Mouse (Mus musculus): ENCODE data around the gene Gm42906. TPM values are rescaled to one million over a fixed set of nuclear protein-coding genes. Genes with fewer than 3 reads are reported as not detected.

Gm42906 gene
- polyA plus RNA-seq, 1 experiment from 2014 or later, result not detected

GRCm38 (mm10) chr5:151069569-151069968 is 358.4 kb downstream of the Gm42906 start:
- Histone ChIP-seq H3K4me3 (ENCODE audit: low read depth, low read length) (no peak overlapping the region), H3K9me3 (ENCODE audit: control insufficient read depth) (no peaks in the 10 kb centered on the region), H3K36me3 (ENCODE audit: control insufficient read depth, insufficient read depth) (no peaks in the 10 kb centered on the region), H3K27ac (ENCODE audit: low read depth, low read length) (no peak overlapping the region), H3K4me2 (replicated peaks; ENCODE audit: low read depth) (no peak overlapping the region), H3K4me1 (replicated peaks; ENCODE audit: control insufficient read depth, insufficient read depth, low read length) (no peaks in the 10 kb centered on the region), H3K9ac (ENCODE audit: low read depth, low read length) (no peak overlapping the region), H3K27me3 (replicated peaks; ENCODE audit: control insufficient read depth, insufficient read depth, low read length) (no peaks in the 10 kb centered on the region)
- WGBS, result 76% methylated on average over 2 of the region's 2 CpGs
- TF ChIP-seq CTCF (IDR thresholded peaks at IDR 0.05; ENCODE audit: low read depth), result no peak
- no peak for ATAC-seq

GRCm38 (mm10) chr5:151066016-151066415 is 361.9 kb downstream of the Gm42906 start:
- whole genome bisulfite sequencing, result 79% methylated on average over 5 of the region's 5 CpGs
- Histone ChIP-seq H3K27me3 (replicated peaks; ENCODE audit: control insufficient read depth, insufficient read depth, low read length) (no peaks in the 10 kb centered on the region), H3K4me1 (replicated peaks; ENCODE audit: control insufficient read depth, insufficient read depth, low read length) (no peaks in the 10 kb centered on the region), H3K4me3 (ENCODE audit: low read depth, low read length) (no peak overlapping the region), H3K27ac (ENCODE audit: low read depth, low read length) (no peak overlapping the region), H3K36me3 (ENCODE audit: control insufficient read depth, insufficient read depth) (peaks cover 21% of the 10 kb centered on the region), H3K9ac (ENCODE audit: low read depth, low read length) (no peak overlapping the region), H3K9me3 (ENCODE audit: control insufficient read depth) (0 out of 2 replicates have a peak, but pooled peaks cover 4% of the 10 kb centered on the region), H3K4me2 (replicated peaks; ENCODE audit: low read depth) (no peak overlapping the region)
- TF ChIP-seq CTCF (IDR thresholded peaks at IDR 0.05; ENCODE audit: low read depth), result no peak
- ATAC-seq, result no peak

GRCm38 (mm10) chr5:151065228-151065627 is 362.7 kb downstream of the Gm42906 start:
- H3K9me3 ChIP-seq (ENCODE audit: control insufficient read depth), result 0 out of 2 replicates have a peak, but pooled peaks cover 4% of the 10 kb centered on the region
- H3K4me3 ChIP-seq (ENCODE audit: low read depth, low read length), result no peak overlapping the region
- H3K4me1 ChIP-seq (replicated peaks; ENCODE audit: control insufficient read depth, insufficient read depth, low read length), result no peaks in the 10 kb centered on the region
- no peak for TF ChIP-seq CTCF (IDR thresholded peaks at IDR 0.05; ENCODE audit: low read depth)
- H3K27ac ChIP-seq (ENCODE audit: low read depth, low read length), result no peak overlapping the region
- no peak overlapping the region for H3K4me2 ChIP-seq (replicated peaks; ENCODE audit: low read depth)
- no peaks in the 10 kb centered on the region for H3K27me3 ChIP-seq (replicated peaks; ENCODE audit: control insufficient read depth, insufficient read depth, low read length)
- no peak for ATAC-seq
- no peak overlapping the region for H3K9ac ChIP-seq (ENCODE audit: low read depth, low read length)
- WGBS, result 44% methylated on average over 1 of the region's 1 CpGs
- H3K36me3 ChIP-seq (ENCODE audit: control insufficient read depth, insufficient read depth), result peaks cover 26% of the 10 kb centered on the region

- H3K9ac ChIP-seq (ENCODE audit: low read depth, low read length), result no peak overlapping the region
- 88% methylated on average over 2 of the region's 2 CpGs for WGBS
These were observed 366.0 kb downstream of the Gm42906 start for GRCm38 (mm10) chr5:151061942-151062341.

GRCm38 (mm10) chr5:151060476-151060875 is 367.5 kb downstream of the Gm42906 start:
- Histone ChIP-seq H3K27ac (ENCODE audit: low read depth, low read length) (no peak overlapping the region), H3K4me1 (replicated peaks; ENCODE audit: control insufficient read depth, insufficient read depth, low read length) (no peaks in the 10 kb centered on the region), H3K4me2 (replicated peaks; ENCODE audit: low read depth) (no peak overlapping the region), H3K9me3 (ENCODE audit: control insufficient read depth) (0 out of 2 replicates have a peak, but pooled peaks cover 4% of the 10 kb centered on the region), H3K4me3 (ENCODE audit: low read depth, low read length) (no peak overlapping the region), H3K27me3 (replicated peaks; ENCODE audit: control insufficient read depth, insufficient read depth, low read length) (no peaks in the 10 kb centered on the region), H3K36me3 (ENCODE audit: control insufficient read depth, insufficient read depth) (peaks cover 34% of the 10 kb centered on the region), H3K9ac (ENCODE audit: low read depth, low read length) (no peak overlapping the region)
- ATAC-seq, result peak; percentile 27; the same call in 1 of the 2 replicates
- TF ChIP-seq CTCF (IDR thresholded peaks at IDR 0.05; ENCODE audit: low read depth), result peak; percentile 26
- 67% methylated on average over 12 of the region's 12 CpGs for WGBS

More at GRCm38 (mm10) chr5:151061942-151062341, 366.0 kb downstream of the Gm42906 start:
- H3K27me3 ChIP-seq (replicated peaks; ENCODE audit: control insufficient read depth, insufficient read depth, low read length), result no peaks in the 10 kb centered on the region
- TF ChIP-seq CTCF (IDR thresholded peaks at IDR 0.05; ENCODE audit: low read depth), result peak; percentile 39; the same call in 1 of the 2 replicates
- H3K4me1 ChIP-seq (replicated peaks; ENCODE audit: control insufficient read depth, insufficient read depth, low read length), result no peaks in the 10 kb centered on the region
- H3K9me3 ChIP-seq (ENCODE audit: control insufficient read depth), result 0 out of 2 replicates have a peak, but pooled peaks cover 4% of the 10 kb centered on the region
- H3K4me3 ChIP-seq (ENCODE audit: low read depth, low read length), result no peak overlapping the region
- no peak for ATAC-seq
- H3K4me2 ChIP-seq (replicated peaks; ENCODE audit: low read depth), result no peak overlapping the region
- peaks cover 32% of the 10 kb centered on the region for H3K36me3 ChIP-seq (ENCODE audit: control insufficient read depth, insufficient read depth)
- H3K27ac ChIP-seq (ENCODE audit: low read depth, low read length), result no peak overlapping the region

GRCm38 (mm10) chr5:151059772-151060171 is 368.2 kb downstream of the Gm42906 start:
- Histone ChIP-seq H3K9ac (ENCODE audit: low read depth, low read length) (no peak overlapping the region), H3K27ac (ENCODE audit: low read depth, low read length) (no peak overlapping the region), H3K4me3 (ENCODE audit: low read depth, low read length) (no peak overlapping the region), H3K27me3 (replicated peaks; ENCODE audit: control insufficient read depth, insufficient read depth, low read length) (no peaks in the 10 kb centered on the region), H3K4me1 (replicated peaks; ENCODE audit: control insufficient read depth, insufficient read depth, low read length) (no peaks in the 10 kb centered on the region), H3K9me3 (ENCODE audit: control insufficient read depth) (0 out of 2 replicates have a peak, but pooled peaks cover 4% of the 10 kb centered on the region), H3K36me3 (ENCODE audit: control insufficient read depth, insufficient read depth) (peaks cover 40% of the 10 kb centered on the region), H3K4me2 (replicated peaks; ENCODE audit: low read depth) (no peak overlapping the region)
- WGBS, result 73% methylated on average over 5 of the region's 5 CpGs
- no peak for ATAC-seq
- no peak for TF ChIP-seq CTCF (IDR thresholded peaks at IDR 0.05; ENCODE audit: low read depth)
